Mouse (Mus musculus) hindbrain, embryonic 10.5 days (tissue): ENCODE results near the gene Tfap2a. TPM values are rescaled to one million over a fixed set of nuclear protein-coding genes. Genes with fewer than 3 reads are reported as not detected.

Experiments
- DNase-seq: peaks from one replicate; pipeline ENCODE4 v3.0.0-alpha.2; 2017; ENCODE audit warnings: low spot score
- H3K27ac ChIP-seq: fragments of 300-500 bp; sonication (generic); 2 replicates; pipeline ENCODE4 v1.5.1; 2016; ENCODE audit warnings: mild to moderate bottlenecking, moderate library complexity
- H3K27me3 ChIP-seq: fragments of 300-500 bp; sonication (generic); 2 replicates; pipeline ENCODE4 v1.6.1; 2016; ENCODE audit warnings: mild to moderate bottlenecking; ENCODE audit not compliant: poor library complexity, insufficient read depth, severe bottlenecking
- H3K36me3 ChIP-seq: fragments of 300-500 bp; sonication (generic); 2 replicates; pipeline ENCODE4 v1.6.1; 2016; ENCODE audit warnings: mild to moderate bottlenecking, moderate library complexity
- H3K4me1 ChIP-seq: fragments of 300-500 bp; sonication (generic); replicated peaks from 2 replicates; pipeline ENCODE4 v1.6.1; 2016; ENCODE audit warnings: mild to moderate bottlenecking
- H3K4me3 ChIP-seq: fragments of 300-500 bp; sonication (generic); 2 replicates; pipeline ENCODE4 v1.5.1; 2016; ENCODE audit warnings: mild to moderate bottlenecking, moderate library complexity
- H3K9me3 ChIP-seq: fragments of 300-500 bp; sonication (generic); 2 replicates; pipeline ENCODE4 v1.6.1; 2016; ENCODE audit warnings: mild to moderate bottlenecking, moderate library complexity
- WGBS: fragments of 180-500 bp; shearing (Covaris S2); methylation state at CpG from one replicate; pipeline ENCODE4 v1.1.7; 2016; 5-methylcytosine and 5-hydroxymethylcytosine counted together
- polyA plus RNA-seq: library from polyadenylated mRNA; unstranded; fragments of >200 nt; fragmentation: Nextera tagmentation; extraction: Ambion mirVana; gene quantifications from 2 replicates; pipeline ENCODE4 v1.2.1, GENCODE M21; 2016

The Tfap2a gene
- polyA plus RNA-seq, 1 experiment from 2014 or later: 13.8 TPM

DNA sequence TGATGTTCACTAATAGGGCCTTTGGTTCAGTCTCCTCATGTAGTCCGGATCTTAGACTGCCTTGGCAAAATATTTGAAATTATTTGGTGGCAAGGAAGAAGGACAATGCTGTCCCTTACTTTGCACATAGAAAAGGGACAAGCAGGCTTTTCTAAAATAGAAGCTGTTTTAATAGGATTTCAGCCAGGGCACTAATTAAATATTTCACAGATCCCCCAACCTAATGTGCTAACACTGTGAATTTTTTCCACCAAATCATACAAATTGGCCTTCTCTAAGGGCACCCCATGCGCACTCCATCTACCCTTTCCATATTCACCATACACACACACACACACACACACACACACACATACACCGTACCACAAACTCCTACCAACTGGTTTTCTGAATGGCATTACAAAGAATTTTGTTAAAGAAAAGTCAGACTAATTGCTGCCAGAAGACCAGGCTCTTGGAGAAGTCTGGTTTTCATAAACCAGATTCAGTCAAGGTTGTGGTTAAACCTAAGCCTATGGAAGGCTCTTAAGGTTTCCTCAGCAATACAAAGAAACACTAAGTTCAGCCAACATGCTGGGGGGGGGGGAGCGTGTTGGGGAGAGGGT lies 32.3 kb downstream of the Tfap2a start:
- Histone ChIP-seq H3K27ac (no peak overlapping the region), H3K27me3 (peaks cover 100% of the 10 kb centered on the region), H3K4me1 (peaks cover 40% of the 10 kb centered on the region), H3K4me3 (no peak overlapping the region), H3K36me3 (no peaks in the 10 kb centered on the region), H3K9me3 (no peaks in the 10 kb centered on the region)
- WGBS: 4% methylated on average over 4 of the region's 4 CpGs
- DNase-seq: no peak

DNA sequence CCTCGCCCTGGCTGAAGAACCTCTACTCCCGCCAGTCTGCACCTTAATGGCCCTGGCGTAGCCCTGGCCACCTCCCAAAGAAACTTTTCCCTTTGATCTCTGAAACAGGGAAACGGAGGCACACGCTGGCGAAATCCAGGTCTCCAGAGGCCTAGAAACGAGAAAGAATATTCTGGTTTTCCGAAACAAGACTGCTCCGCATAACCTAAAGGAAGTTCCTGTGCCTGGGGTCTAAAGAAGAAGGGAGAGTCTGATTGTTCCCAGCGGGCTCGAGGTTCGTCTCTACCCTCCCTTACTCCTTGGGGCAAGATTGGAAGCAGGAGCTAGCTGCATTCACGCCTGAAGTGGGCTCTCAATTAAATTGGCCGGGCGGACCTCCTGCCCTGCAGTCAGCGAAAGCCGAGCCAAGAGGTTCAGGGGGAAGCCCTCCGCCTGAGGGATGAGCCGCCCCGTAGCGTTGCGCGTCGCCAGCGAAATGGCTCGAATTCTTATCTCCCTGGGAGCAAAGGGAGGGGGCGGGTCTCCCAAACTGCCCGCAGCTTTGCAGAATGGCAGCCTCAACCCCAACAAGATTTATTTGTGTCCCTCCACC lies 33.2 kb downstream of the Tfap2a start:
- no peaks in the 10 kb centered on the region for H3K9me3 ChIP-seq
- peak overlapping the region; percentile 13; the same call in 1 of the 2 replicates for H3K27ac ChIP-seq
- H3K4me3 ChIP-seq: peak overlapping the region; percentile 38
- H3K4me1 ChIP-seq: peaks cover 40% of the 10 kb centered on the region
- no peaks in the 10 kb centered on the region for H3K36me3 ChIP-seq
- DNase-seq: peak; percentile 58
- H3K27me3 ChIP-seq: peaks cover 100% of the 10 kb centered on the region
- WGBS: under 1% methylated on average over 28 of the region's 28 CpGs

DNA sequence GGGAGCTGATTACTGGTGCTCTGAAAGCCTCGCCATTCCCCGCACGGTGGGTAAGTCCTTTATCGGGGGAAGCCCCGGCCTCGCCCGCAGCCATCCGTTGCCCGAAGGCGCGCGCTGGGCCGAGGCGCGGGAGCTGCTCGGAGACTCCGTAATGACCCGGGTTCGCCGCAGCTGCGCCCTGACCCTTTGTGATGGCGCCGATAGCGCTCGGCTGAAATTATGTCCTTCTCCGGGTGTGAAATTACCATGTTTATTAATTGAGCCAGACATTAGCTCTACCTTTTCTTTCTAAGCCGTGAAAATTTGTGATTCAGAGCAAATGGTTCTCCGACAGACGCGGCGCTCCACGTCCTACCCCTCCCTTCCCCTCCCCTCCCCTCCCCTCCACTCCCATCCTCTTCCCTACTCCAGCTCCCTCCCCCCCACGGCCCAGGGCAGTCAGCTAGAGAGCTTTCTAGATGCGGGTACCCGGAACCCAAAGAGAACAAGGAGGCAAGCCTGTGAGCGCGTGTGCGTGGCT lies 34.1 kb downstream of the Tfap2a start:
- Histone ChIP-seq H3K4me3 (peak overlapping the region; percentile 38), H3K4me1 (peaks cover 34% of the 10 kb centered on the region), H3K9me3 (no peaks in the 10 kb centered on the region), H3K36me3 (no peaks in the 10 kb centered on the region), H3K27ac (0 out of 2 replicates have a peak overlapping the region, but pooled peaks have one; percentile 29), H3K27me3 (peaks cover 97% of the 10 kb centered on the region)
- peak; percentile 67 for DNase-seq
- under 1% methylated on average over 38 of the region's 38 CpGs for WGBS

DNA sequence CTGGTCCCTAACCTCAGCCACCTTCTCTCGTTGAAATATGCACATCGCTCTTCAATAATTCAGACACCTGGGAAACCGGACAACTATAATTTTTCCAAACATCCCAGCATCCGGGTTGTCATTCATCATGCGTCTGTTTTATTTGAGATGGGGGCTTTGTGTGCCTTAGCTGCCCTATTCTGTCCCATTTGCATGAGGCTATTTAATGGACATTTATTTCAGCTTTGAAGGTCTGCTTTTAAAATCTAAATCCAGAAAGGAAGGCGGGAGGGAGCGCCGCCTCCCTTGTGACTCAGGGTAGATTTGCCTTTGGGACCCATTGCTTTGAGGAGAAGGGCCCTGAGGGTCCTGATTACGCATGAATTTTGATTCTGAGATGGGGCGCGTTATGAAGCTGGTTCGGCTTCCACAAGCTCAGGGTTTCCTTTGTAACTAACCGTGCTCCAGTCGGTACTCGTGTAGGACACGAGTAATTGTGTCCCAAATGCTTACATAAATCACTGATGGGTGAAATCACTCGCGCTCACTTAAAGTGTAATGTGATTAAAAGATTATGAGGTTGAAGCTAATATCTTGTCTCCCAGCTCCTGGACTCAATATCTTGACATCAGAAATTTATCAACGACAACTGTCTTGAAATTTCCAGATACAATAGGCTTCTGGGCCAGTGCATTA lies 34.9 kb downstream of the Tfap2a start:
- no peaks in the 10 kb centered on the region for H3K36me3 ChIP-seq
- peak; percentile 31 for DNase-seq
- peak overlapping the region; percentile 38 for H3K4me3 ChIP-seq
- H3K9me3 ChIP-seq: no peaks in the 10 kb centered on the region
- H3K27ac ChIP-seq: no peak overlapping the region
- H3K27me3 ChIP-seq: peaks cover 97% of the 10 kb centered on the region
- H3K4me1 ChIP-seq: peaks cover 26% of the 10 kb centered on the region
- WGBS: 2% methylated on average over 19 of the region's 19 CpGs

DNA sequence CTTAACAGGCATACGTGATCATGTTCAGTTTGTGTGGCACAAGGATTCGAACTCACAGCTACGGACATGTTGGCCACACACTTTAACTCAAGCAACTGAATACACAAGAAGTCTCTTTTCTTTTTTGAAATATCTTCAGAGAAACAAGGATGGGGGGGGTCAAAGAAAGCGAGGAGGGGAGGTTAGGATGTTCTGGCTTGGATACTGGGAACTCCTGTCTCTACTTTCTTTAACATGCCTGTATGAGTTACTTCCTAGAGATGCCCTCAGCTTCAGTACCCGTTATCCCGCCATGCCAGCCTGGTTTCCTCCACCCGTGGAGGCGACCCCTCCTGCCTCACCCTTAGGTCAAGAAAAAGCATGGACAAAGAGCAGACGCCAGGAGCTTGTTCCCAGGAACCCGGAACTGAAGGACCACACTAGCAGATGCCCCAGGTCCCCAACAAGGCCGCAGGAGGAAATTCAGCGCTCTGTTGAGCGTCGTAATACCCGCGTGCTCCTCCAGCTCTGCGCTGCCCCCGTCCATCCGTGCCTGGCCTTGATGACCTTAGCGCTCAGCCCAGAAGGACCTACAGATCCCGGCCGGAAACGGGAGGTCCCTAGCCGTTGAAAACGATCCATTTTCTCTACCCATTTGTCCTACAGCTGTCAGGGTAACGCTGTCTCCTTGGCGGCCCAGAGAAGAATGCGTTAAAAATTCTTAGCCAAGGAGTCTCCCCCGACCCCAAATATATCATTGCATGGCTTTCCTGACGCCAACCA lies 35.6 kb downstream of the Tfap2a start:
- peak overlapping the region; percentile 20 for H3K4me3 ChIP-seq
- H3K9me3 ChIP-seq: no peaks in the 10 kb centered on the region
- H3K4me1 ChIP-seq: peaks cover 26% of the 10 kb centered on the region
- H3K36me3 ChIP-seq: no peaks in the 10 kb centered on the region
- 4% methylated on average over 30 of the region's 30 CpGs for WGBS
- H3K27ac ChIP-seq: no peak overlapping the region
- DNase-seq: peak; percentile 40
- peaks cover 97% of the 10 kb centered on the region for H3K27me3 ChIP-seq

DNA sequence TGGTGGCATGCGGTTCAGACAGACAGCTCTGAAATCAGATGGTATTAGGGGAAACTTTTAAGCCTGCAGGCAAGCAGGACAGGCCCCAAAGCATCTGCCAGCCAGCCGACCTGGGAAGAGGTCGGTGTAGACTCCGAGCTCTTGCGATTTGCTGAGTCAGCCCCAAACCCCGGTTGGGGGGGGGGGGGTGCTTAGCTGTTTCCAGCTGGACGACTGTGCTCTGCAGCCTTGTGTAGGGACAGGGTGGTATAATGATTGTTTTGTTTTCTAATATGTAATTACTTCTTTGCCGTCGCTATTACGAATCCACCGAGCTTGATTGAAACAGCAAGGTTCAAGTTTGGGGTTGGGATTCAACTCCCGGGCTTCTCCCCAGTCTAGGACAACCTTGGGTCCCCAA lies 36.5 kb downstream of the Tfap2a start:
- Histone ChIP-seq H3K27ac (no peak overlapping the region), H3K36me3 (no peaks in the 10 kb centered on the region), H3K4me3 (no peak overlapping the region), H3K4me1 (peaks cover 26% of the 10 kb centered on the region), H3K27me3 (peaks cover 97% of the 10 kb centered on the region), H3K9me3 (no peaks in the 10 kb centered on the region)
- peak; percentile 25 for DNase-seq
- 4% methylated on average over 12 of the region's 12 CpGs for WGBS

DNA sequence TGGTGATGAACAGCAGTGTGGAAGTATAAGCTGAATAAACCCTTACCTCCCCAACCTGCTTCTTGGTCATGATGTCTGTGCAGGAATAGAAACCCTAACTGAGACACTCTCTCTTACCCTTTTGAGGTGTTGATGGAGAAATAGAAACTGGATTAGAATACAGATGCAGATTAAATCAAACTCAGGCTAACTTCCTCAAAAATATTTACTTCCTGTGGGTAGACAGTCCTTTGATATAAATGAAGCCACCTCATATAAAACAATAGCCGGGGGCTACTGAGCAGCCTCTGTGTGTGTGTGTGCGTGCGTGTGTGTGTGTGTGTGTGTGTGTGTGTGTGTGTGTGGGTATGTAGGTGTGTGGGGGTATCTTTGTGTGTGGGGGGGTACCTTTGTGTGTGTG lies 52.4 kb downstream of the Tfap2a start:
- no peak for DNase-seq
- Histone ChIP-seq H3K9me3 (no peaks in the 10 kb centered on the region), H3K4me3 (no peak overlapping the region), H3K27me3 (no peaks in the 10 kb centered on the region), H3K4me1 (no peaks in the 10 kb centered on the region), H3K36me3 (no peaks in the 10 kb centered on the region), H3K27ac (no peak overlapping the region)
- 88% methylated on average over 3 of the region's 3 CpGs for WGBS

DNA sequence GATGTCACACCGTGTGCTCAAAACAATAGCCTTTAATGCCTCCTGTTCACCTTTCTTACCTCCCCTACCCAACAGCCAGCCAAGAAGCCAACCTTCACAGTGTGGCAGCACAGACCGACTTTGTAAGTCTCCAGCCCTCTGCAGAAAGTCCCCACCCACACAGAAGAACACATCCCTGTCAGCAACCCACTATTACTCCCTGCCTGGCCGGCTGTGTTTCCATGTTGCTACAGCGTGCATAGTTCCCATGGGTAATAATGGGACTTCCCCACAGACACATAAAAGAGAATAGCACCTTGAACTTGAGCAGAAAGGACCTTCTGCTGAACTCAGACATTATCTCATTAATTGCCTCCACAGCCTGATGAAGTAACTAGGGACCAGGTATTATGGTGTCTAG lies 61.4 kb downstream of the Tfap2a start:
- Histone ChIP-seq H3K4me1 (no peaks in the 10 kb centered on the region), H3K27me3 (0 out of 2 replicates have a peak, but pooled peaks cover 3% of the 10 kb centered on the region), H3K27ac (no peak overlapping the region), H3K9me3 (no peaks in the 10 kb centered on the region), H3K36me3 (no peaks in the 10 kb centered on the region), H3K4me3 (no peak overlapping the region)
- WGBS: 49% methylated on average over 4 of the region's 4 CpGs
- no peak for DNase-seq

Other genes with a start within 250 kb of the Tfap2a start
- 3.3 and 3.9 TPM in 2 replicates for gene Gcnt2, start 121.4 kb upstream of the Tfap2a start, polyA plus RNA-seq